Mouse (Mus musculus) kidney, adult 18-20 months (tissue): ENCODE results near the gene Gm9913.

ENCODE experiments used
- DNase-seq: peaks from one replicate; pipeline ENCODE4 v3.0.0; 2021

The Gm9913 gene

DNA sequence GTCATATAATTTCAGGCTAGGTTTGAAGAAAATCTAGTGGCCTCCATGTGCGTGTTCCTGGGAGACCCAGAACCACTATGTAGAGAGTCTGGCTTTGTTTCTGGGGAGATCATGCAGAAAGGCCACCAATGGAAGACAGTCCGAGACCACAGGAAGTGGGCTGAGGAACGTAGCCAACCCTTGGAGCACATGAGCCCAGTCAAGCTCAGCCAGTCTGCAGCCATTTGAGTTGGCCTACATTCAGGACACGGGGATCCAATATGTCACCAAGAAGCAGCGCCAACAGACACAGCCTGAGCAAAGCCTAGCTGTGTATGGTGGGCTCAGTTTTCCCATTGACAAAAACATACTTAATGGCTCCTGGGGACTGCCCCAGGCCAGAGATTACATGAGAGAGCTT, 8.2 kb upstream of the Gm9913 start:
- no peak for DNase-seq

DNA sequence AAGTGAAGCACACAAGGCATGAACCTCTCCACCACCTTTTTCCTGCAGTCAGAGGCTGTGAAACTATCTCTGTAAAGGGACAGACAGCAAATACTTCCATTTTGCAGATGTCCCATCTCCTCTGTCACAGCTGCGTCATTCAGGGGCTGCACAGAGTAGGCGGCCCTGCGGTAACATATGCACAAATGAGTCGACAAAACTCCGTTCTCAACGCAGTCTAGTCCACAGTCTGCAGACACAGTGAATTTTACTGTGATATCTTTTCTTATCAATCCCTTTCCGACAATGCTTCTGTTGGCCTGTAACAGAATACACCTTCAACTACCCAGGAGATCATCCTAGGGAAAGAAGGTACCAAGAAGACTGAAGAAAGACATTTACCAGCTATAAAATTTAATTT, 6.7 kb upstream of the Gm9913 start:
- no peak for DNase-seq

DNA sequence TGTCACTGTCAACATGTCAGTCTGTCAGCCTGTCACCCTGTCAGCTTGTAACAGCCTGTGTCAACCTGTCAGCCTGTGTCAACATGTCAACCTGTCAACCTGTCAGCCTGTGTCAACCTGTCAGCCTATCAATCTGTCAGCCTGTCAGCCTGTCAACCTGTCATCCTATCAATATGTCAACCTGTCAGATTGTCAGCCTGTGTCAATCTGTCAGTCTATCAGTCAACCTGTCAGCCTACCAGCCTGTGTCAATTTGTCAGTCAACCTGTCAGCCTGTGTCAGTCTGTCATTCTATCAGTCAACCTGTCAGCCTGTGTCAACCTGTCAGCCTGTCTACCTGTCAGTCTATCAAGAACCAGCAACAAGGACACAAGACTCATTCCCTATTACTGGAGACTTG, 3.4 kb upstream of the Gm9913 start:
- DNase-seq: no peak

GRCm38 (mm10) chr2:125505746-125506315, 942 bp downstream of the Gm9913 start:
- peak; percentile 31 for DNase-seq

DNA sequence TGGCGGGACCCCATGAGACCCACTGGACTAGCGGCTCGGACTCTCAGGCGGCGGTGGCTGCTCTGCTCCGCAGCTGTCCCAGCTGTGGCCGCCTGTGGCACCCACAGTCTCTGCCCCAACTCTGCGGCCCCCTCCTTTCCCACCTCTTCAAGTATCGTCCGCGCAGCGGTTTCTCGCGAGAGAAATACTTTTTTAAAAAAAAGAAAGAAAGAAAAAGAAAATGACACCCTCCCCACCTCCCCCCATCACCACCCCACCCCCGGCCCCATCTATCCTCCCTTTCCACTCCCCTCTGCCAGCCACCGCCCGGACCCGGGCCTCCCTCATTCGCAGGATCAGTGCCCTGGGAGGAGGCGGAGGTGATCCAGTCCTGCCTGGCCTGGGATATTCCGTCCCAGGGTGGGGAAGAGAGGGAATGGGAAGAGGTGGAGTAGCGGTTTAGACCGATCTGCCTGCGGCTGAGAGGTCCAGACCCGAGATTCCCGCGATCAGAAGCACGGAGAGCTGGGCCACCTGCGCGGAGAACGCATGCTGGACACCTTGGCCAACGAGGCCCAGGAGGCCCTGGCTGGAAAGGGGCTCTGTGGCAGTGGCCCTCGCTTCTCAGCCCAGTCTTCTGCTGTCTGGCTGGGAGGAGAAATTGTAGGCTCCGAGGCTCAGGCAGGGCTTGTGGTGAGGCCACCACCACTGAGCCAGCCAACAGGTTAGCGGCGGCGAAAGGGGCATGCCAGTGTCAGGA, 1.6 kb downstream of the Gm9913 start:
- DNase-seq: peak; percentile 18

DNA sequence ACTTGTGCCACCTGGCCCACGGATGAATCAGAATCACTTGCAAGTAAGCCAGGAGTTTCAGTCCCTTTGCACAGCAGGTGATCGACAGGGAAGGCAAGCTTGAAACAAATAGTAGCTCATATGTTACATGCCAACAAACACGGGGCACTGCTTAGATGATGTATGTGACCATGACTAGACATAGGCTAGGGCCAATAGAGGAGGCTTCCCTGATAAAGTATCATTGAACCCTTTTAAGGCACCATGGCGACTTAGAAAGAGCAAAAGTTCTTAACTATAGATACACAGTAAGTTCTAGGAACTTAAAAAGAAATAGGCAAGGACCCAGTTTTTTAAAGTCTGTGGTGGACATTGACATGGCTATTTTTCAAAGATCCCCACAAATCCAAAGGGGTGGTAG, 3.0 kb downstream of the Gm9913 start, which contains the start of gene Fbn1:
Gene Fbn1, minus strand, starts transcription at position 101 of the 400 bp plus-strand sequence.
- no peak for DNase-seq

DNA sequence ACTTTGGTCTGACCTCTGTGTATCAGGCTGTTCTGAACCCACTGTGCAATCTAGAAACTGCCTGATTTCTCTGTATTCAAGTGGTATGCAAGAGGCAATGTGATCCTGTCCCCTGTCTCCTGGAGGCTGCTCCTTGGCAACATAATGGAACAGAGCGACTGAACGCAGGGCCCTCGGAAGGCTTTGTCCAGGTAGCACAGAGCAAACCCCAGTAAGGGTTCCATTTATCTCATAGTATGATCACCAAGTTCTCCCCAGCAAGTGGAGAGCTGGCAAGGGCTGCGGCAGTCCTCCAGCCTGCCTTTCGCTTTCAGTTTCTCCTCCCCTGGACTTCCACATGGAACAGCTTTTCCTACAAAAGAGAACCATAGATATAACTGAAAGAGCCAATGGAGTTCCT, 3.5 kb downstream of the Gm9913 start:
- DNase-seq: no peak

- no peak for DNase-seq
Observed at GRCm38 (mm10) chr2:125510752-125511151, 5.9 kb downstream of the Gm9913 start.

- no peak for DNase-seq
Observed at GRCm38 (mm10) chr2:125511898-125512297, 7.0 kb downstream of the Gm9913 start.

- no peak for DNase-seq
Observed at GRCm38 (mm10) chr2:125512544-125512943, 7.7 kb downstream of the Gm9913 start.

DNA sequence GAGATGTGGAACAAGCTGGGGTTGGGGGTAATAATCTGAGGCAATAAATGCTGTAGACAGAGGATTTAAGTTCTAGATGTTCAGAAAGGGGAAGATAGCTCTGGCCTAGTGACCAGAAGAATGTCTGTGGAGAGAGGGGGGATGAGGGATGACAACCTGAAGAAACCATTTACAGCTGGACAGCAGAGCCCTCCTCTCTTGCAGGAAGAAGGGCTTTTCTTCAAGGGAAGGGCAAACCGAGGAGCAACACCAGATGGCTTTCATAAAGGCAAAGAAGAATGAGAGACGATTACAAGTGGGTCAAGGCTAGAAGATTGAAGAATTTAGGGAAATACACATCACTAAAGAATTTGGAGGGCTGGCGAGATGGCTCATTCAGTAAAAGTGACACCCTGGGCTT, 9.5 kb downstream of the Gm9913 start:
- DNase-seq: no peak

- no peak for DNase-seq
Observed at GRCm38 (mm10) chr2:125515291-125516057, 10.6 kb downstream of the Gm9913 start.

- DNase-seq: peak; percentile 18
Observed at GRCm38 (mm10) chr2:125516594-125516993, 11.7 kb downstream of the Gm9913 start.

DNA sequence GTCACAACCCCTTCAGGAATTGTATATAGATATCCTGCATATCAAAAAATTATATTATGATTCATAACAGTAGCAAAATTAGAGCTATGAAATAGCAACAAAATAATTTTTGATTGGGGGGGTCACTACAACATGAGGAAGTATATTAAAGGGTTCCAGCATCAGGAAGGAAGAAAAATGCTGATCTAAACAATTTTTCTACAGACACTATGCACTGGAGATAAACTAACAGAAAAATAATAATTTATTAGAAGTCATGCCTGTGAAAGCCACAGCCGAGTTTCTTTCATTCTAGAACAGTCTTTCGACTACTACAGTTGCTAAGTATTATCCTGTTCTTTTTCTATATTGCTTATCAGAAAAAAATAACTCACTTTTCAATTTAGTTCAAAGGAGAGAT, 20.6 kb downstream of the Gm9913 start:
- no peak for DNase-seq

DNA sequence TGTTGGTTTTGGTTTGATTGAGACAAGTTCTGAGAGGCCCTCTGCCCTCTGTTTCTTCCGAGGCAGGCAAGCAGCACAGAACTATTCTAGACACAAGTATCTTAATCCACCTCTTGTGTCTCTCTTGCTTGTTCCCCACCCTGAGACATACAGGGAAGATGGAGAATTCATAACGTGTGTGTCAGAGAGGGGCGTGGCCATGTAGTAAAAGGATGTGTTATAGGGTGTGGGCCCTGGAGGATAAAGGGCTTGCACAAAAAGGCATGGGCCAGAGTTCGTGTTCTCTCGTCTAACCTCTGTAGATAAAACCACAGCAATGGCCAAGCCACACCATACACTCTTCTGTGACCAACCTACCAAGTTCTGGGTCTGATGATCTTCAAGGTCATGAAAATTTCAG, 21.7 kb downstream of the Gm9913 start:
- no peak for DNase-seq

GRCm38 (mm10) chr2:125530665-125531064, 25.8 kb downstream of the Gm9913 start:
- no peak for DNase-seq

GRCm38 (mm10) chr2:125539640-125540039, 34.8 kb downstream of the Gm9913 start:
- no peak for DNase-seq

DNA sequence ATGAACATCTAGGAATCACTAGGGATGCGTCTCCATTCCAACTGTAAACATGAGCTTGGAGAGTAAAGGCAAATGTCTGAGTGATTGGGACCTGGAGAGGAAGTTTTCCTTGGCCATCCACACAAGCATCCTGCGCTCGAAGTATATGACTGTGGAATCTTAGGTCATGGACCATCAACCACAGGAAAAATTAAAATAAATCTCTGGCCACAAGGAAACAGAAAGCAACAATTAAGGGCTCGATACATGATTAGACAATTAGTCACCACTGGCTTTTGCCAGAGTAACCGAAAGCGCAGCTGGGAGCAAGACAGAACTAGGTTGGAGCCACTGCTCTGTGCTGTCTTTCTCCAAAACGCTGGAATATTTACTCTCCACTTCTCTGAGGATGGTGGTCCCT, 35.7 kb downstream of the Gm9913 start:
- DNase-seq: no peak

DNA sequence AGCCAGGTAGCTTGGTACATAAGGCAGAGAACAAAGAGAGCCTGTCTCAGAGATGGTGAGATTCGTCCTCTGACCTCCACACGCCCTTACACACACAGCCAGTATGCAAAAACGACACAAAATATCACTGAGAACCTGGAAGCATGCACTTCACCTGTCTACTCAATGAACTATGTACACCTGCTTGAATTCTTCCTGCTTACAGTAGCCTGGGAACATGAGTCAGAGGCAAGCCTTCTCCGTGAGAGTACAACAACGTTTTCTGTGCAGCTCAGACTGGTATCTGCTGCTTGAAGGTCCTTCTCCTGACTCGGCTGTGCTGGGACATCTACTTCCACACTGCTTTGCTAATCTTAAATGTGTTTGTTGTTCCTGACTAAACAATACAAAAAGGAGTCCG, 36.6 kb downstream of the Gm9913 start:
- DNase-seq: no peak

GRCm38 (mm10) chr2:125543646-125544045, 38.8 kb downstream of the Gm9913 start:
- no peak for DNase-seq

GRCm38 (mm10) chr2:125544986-125545385, 40.1 kb downstream of the Gm9913 start:
- no peak for DNase-seq

DNA sequence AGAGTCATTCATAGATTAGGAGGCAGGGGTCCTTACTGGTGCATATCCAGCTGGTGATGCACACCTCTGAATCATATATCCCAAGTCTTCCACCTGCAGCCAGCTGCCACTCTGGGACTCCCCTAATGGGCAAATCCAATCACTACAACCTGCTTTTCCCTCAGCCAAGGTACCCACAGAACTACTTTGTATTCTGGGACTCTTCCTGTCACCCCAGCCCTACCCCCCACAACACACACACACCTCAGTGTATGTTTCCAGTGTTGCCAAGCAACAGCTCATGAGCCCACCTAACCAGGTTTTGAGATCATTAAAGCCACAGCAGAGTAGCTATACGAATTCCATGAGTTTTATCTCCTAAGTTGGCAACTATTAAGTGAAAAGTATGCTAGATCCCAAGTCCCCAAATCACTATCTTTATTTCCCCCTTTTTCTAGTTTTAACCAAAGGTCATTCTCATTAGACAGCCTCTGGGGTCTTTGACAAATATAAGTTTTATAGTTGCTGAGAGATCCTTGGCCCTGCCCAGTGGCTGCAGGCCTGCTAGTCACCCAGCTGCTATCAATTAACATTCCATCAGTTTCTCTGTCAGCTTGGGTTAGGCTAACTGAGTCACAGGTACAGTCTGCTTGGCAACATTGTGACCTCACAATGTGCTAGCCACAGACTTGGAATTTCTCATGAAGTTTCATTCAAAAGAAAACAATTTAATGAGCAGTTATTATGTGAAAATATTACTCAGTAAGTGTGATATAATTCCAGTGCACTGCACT, 44.1 kb downstream of the Gm9913 start:
- no peak for DNase-seq

- DNase-seq: no peak
Observed at GRCm38 (mm10) chr2:125555830-125556229, 50.9 kb downstream of the Gm9913 start.
